Mouse (Mus musculus) heart, adult 2 months (tissue): ENCODE data around the gene Gm38119. TPM values are rescaled to one million over a fixed set of nuclear protein-coding genes. Genes with fewer than 3 reads are reported as not detected.
"Not testable (repeated sequence)": the region's sequence is repeated elsewhere in the genome, so short reads cannot be mapped to it uniquely, and the experiment has no call there.

Experiments used
- DNase-seq, 2 experiments: peaks; one replicate each; pipeline ENCODE4 v3.0.0; 2021
- H3K27ac ChIP-seq: fragments of 200-600 bp; 2 replicates; pipeline ENCODE4 v1.8.1; 2022
- H3K27me3 ChIP-seq: fragments of 200-500 bp; 2 replicates; pipeline ENCODE4 v1.6.1; 2012; ENCODE audit warnings: mild to moderate bottlenecking, low read length, inconsistent platforms, mixed read lengths; ENCODE audit not compliant: control insufficient read depth, insufficient read depth
- H3K36me3 ChIP-seq: fragments of 200-500 bp; 2 replicates; pipeline ENCODE4 v1.6.1; 2012; ENCODE audit warnings: low read length, inconsistent platforms; ENCODE audit not compliant: control insufficient read depth, insufficient read depth
- H3K4me1 ChIP-seq: fragments of 200-500 bp; 2 replicates; pipeline ENCODE4 v1.6.1; 2011; ENCODE audit warnings: low read length; ENCODE audit not compliant: control insufficient read depth, insufficient read depth
- H3K4me3 ChIP-seq: fragments of 200-600 bp; 2 replicates; pipeline ENCODE4 v1.8.1; 2022
- H3K79me2 ChIP-seq: fragments of 200-500 bp; replicated peaks from 2 replicates; pipeline ENCODE4 v1.6.1; 2012; ENCODE audit warnings: mild to moderate bottlenecking, inconsistent platforms, low read length, moderate library complexity, mixed read lengths; ENCODE audit not compliant: control insufficient read depth, insufficient read depth
- H3K9ac ChIP-seq: fragments of 200-500 bp; 2 replicates; pipeline ENCODE4 v1.6.1; 2012; ENCODE audit warnings: low read depth, mild to moderate bottlenecking, control low read depth, inconsistent platforms, low read length, mixed read lengths
- CTCF ChIP-seq: fragments of 200-600 bp; IDR thresholded peaks from 2 replicates; pipeline ENCODE4 v1.8.1; 2022; ENCODE audit warnings: antibody characterized with exemption, mild to moderate bottlenecking, moderate library complexity
- EP300 ChIP-seq: fragments of 200-500 bp; IDR thresholded peaks from 2 replicates; pipeline ENCODE4 v1.6.1; 2011; ENCODE audit warnings: low read depth, low read length, control low read depth; ENCODE audit not compliant: insufficient read depth
- POLR2A ChIP-seq: fragments of 200-500 bp; IDR thresholded peaks from 2 replicates; pipeline ENCODE4 v1.6.1; 2011; ENCODE audit warnings: mild to moderate bottlenecking, low read depth, low read length, control low read depth; ENCODE audit not compliant: insufficient read depth
- WGBS: fragments of 180-500 bp; shearing (Covaris S2); methylation state at CpG from one replicate; pipeline ENCODE4 v1.1.7; 2018; 5-methylcytosine and 5-hydroxymethylcytosine counted together
- intact Hi-C: fragments of 180-260 bp; cut with DNase I; formaldehyde crosslinking; loops from one replicate; pipeline ENCODE4 v1.15.1; 2025
- polyA plus RNA-seq: library from polyadenylated mRNA; depleted of rRNA; stranded (reverse); fragments of >200 nt; gene quantifications from 2 replicates; pipeline ENCODE4 v1.2.3, GENCODE M21; 2012
- total RNA-seq, 2 experiments: library from RNA; stranded (reverse); gene quantifications; 2 replicates each; pipeline ENCODE4 v1.2.3; 2021

Gm38119 gene
- total and polyA plus RNA-seq, 3 experiments = not detected

DNA sequence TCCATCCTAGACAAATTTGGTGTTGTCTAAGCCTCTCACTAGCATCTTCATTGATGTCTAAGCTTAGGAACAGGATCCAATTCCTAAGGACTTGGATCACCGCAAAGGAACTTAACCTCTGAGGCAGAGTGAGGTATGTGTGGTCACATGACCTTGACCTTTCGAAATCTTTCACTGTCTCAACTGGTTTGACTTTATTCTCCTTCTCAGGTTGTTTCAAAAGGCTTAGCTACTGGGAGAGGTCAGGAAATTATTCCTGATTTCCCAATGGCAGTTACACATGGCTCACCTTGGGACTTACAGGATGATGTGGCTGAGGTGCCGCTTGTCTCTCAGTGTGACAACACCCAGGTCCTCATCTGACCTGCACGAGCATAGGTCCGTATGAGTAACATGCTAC is 16.3 kb downstream of the Gm38119 start:
- Histone ChIP-seq H3K36me3 (no peaks in the 10 kb centered on the region), H3K27ac (no peak overlapping the region), H3K79me2 (no peaks in the 10 kb centered on the region), H3K27me3 (no peaks in the 10 kb centered on the region), H3K9ac (no peak overlapping the region), H3K4me3 (no peak overlapping the region), H3K4me1 (no peaks in the 10 kb centered on the region)
- WGBS = 84% methylated on average over 5 of the region's 5 CpGs
- TF ChIP-seq CTCF (no peak), EP300 (no peak), POLR2A (no peak)
- intact Hi-C loops = no loop called here
- DNase-seq = no peak

DNA sequence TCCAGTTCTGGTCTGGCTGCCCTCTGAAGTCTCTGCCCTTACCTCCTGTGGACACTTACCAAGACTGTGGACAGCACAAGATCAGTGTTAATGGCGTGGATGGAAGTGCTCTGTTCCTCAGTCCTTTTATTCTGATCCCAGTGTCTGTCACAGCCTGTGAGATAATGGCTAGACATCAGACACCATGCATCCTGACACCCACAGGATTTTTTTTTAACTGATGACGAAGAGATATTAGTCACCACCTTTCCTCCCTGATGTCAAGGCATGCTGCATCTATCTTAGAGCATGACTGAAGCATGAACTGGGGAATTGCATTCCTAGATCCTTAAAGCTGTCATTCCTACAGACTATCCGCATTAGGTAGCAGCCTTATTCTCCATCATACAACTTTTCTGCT is 18.6 kb downstream of the Gm38119 start, which contains the start of gene Lce1f:
Gene Lce1f, minus strand, starts transcription at position 101 of the 400 bp plus-strand sequence.
- 58% methylated on average over 3 of the region's 3 CpGs for WGBS
- no peak for TF ChIP-seq POLR2A
- no peak for TF ChIP-seq CTCF
- TF ChIP-seq EP300 = no peak
- H3K27ac ChIP-seq = no peak within 1 kb of the TSS
- no peak within 1 kb of the TSS for H3K4me3 ChIP-seq
- no peaks in the 10 kb centered on the region for H3K79me2 ChIP-seq
- intact Hi-C loops = no loop called here
- no peaks in the 10 kb centered on the region for H3K4me1 ChIP-seq
- no peak within 1 kb of the TSS for H3K9ac ChIP-seq
- H3K27me3 ChIP-seq = no peaks in the 10 kb centered on the region
- DNase-seq = no peak
- H3K36me3 ChIP-seq = no peaks in the 10 kb centered on the region

GRCm38 (mm10) chr3:92715122-92715521 is 23.8 kb downstream of the Gm38119 start:
- intact Hi-C loops = no loop called here

DNA sequence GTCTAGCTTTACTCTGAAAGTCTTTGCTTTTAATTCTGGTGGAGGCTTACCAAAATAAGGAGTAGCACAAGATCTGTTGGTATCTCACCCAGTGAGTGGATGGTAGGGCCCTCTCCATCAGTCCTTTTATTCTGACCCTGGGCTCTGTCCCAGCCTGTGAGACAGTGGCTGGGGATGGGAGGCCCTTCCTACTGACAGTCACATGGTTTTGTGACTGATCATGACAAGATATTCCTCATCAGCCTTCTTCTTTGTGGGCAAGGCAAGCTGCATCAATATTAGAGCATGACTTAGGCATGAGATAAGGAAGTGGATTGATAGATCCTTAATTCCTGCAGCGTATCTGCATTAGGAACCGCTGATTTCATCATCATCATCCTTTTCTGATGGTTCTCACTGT is 29.9 kb downstream of the Gm38119 start, which contains the start of gene Lce1e:
Gene Lce1e, minus strand, starts transcription at position 101 of the 400 bp plus-strand sequence.
- WGBS = 76% methylated on average over 2 of the region's 2 CpGs
- DNase-seq = no peak
- intact Hi-C loops = no loop called here
- Histone ChIP-seq H3K4me1 (no peaks in the 10 kb centered on the region), H3K9ac (no peak within 1 kb of the TSS), H3K36me3 (no peaks in the 10 kb centered on the region), H3K27me3 (no peaks in the 10 kb centered on the region), H3K79me2 (no peaks in the 10 kb centered on the region), H3K27ac (no peak within 1 kb of the TSS), H3K4me3 (no peak within 1 kb of the TSS)
- no peak for TF ChIP-seq EP300
- TF ChIP-seq POLR2A = no peak
- TF ChIP-seq CTCF = no peak

More at GRCm38 (mm10) chr3:92715122-92715521, 23.8 kb downstream of the Gm38119 start:
- Histone ChIP-seq H3K9ac (no peak overlapping the region), H3K79me2 (no peaks in the 10 kb centered on the region), H3K4me3 (no peak overlapping the region), H3K4me1 (no peaks in the 10 kb centered on the region), H3K27ac (no peak overlapping the region), H3K36me3 (no peaks in the 10 kb centered on the region), H3K27me3 (no peaks in the 10 kb centered on the region)
- TF ChIP-seq CTCF (no peak), EP300 (no peak), POLR2A (no peak)
- no peak for DNase-seq

DNA sequence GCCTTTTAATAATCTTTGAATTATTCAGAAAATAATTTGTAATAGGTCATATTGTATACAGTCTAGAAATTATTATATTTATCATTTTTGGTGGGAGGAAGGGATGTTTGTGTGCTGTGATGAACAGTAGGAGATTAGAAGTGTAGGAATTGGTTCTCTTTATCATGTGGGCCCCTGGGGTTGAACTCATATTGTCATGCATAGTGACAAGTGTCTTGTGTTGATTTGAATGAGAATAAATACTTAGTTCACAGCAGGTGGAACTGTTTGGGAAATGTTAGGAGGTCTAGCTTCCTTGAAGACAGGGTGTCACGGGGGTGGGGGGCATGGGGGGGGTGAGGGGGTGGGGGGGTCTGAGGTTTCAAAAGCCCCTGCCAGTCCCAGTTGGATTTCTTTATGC is 44.3 kb downstream of the Gm38119 start:
- WGBS = 11% methylated on average over 1 of the region's 1 CpGs
- Histone ChIP-seq H3K4me3 (no peak overlapping the region), H3K27ac (no peak overlapping the region), H3K9ac (no peak overlapping the region), H3K4me1 (no peaks in the 10 kb centered on the region), H3K79me2 (no peaks in the 10 kb centered on the region), H3K36me3 (no peaks in the 10 kb centered on the region), H3K27me3 (no peaks in the 10 kb centered on the region)
- DNase-seq = no peak
- intact Hi-C loops = no loop called here
- no peak for TF ChIP-seq POLR2A
- TF ChIP-seq EP300 = no peak
- TF ChIP-seq CTCF = no peak

DNA sequence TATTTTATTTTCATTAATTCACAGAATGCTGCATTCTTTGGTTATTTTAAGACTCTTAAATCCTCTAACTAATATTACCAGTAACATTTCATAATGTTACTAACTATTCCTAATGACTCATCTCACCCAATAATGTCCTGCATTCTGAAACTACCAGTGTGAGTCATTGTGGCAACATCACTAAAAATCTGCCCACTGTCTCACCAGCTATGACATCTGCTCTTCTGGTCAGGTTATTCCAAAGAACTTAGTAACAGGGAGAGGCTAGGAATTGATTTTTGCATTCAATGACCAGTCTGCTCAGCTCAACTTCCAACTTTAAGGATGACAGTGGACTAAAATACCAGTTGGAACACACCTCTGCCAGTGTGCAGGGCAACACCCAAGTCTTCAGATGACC is 47.2 kb downstream of the Gm38119 start:
- intact Hi-C loops = no loop called here
- H3K27ac ChIP-seq = no peak overlapping the region
- H3K79me2 ChIP-seq = no peaks in the 10 kb centered on the region
- H3K9ac ChIP-seq = no peak overlapping the region
- TF ChIP-seq EP300 (no peak), POLR2A (no peak), CTCF (no peak)
- H3K4me1 ChIP-seq = no peaks in the 10 kb centered on the region
- no peak overlapping the region for H3K4me3 ChIP-seq
- DNase-seq = no peak
- no peaks in the 10 kb centered on the region for H3K27me3 ChIP-seq
- H3K36me3 ChIP-seq = no peaks in the 10 kb centered on the region

DNA sequence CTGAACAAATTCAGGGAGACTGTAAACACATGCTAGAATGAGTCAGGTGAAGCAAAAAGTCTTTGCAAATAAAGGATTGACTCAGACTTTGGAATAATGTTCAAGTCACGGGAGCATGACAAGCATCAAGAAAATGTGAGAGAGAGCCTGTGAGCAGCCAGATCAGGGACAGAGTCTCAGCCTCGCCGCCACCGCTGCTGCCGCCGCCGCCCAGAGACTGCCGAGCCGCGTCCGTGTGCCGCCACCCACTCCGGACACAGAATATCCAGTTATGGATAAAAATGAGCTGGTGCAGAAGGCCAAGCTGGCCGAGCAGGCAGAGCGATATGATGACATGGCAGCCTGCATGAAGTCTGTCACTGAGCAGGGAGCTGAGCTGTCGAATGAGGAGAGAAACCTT is 49.7 kb downstream of the Gm38119 start:
- H3K9ac ChIP-seq, H3K79me2 ChIP-seq, H3K4me3 ChIP-seq, intact Hi-C loops, H3K27ac ChIP-seq, H3K4me1 ChIP-seq, H3K36me3 ChIP-seq, H3K27me3 ChIP-seq: not testable (repeated sequence)
- 65% methylated on average over 16 of the region's 16 CpGs for WGBS
- peak in 1 of 2 experiments; percentile 27 for DNase-seq
